ENCODE assay signal across 19 mouse cellular contexts in the genomic region with DNA sequence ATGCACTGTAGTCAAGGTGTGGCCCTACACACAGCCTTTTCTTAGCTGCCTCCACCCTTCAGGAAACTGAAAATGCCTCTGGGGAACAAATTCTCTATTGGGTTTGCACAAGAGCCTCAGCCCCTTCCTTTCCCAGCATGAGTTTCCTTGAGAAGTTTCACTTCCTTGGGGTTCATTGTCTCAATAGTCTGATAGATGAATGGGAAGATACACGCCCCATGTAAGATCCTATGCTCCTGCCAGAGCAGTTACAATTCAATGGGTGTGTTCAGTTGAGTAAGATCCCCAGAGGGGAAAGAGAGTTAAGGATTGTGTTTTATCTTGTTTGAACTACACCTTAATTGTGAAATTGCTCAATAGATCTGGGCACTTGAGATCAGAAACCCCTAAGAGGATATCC.
DNase-seq lines count a peak whose midpoint lies in the region; ATAC-seq lines count a peak whose summit lies in the region.
"Had no signal": no experiment of that assay in that cellular context is flagged by ENCODE, and none has a peak within 500 bp of the region (broad histone marks: within the 10 kb centered on the region; RNA-seq: fewer than 3 reads in every experiment).

No protein-coding gene starts in this region.

- peak; percentile 53 for DNase-seq in heart, adult 8-10 months (ENCODE audit: low spot score)
- DNase-seq in R1 (ENCODE audit: low read depth, low spot score) = peak; percentile 99
- DNase-seq in left cerebral cortex, postnatal 25 days (ENCODE audit: low spot score in 2 of 2) = no peak
- DNase-seq in midbrain, embryonic 11.5 days (ENCODE audit: low spot score, missing footprints) = no peak
- DNase-seq: adrenal gland, postnatal 14 days; cerebellum, adult 8-10 months; lung, embryonic 14.5 days; thymus, adult 2 months had no signal

- no peak overlapping the region for H3K9ac ChIP-seq in heart, embryonic 11.5 days (ENCODE audit: low read depth, low read length)
- H3K9ac ChIP-seq in liver, embryonic 16.5 days (ENCODE audit: low read depth, low read length) = no peak overlapping the region
- no peak overlapping the region for H3K9ac ChIP-seq in liver, embryonic 12.5 days
- no peak overlapping the region for H3K9ac ChIP-seq in midbrain, embryonic 11.5 days (ENCODE audit: low read length)
- H3K9ac ChIP-seq: forebrain, embryonic 15.5 days; heart, embryonic 13.5 days; hindbrain, embryonic 12.5 days; intestine, embryonic 15.5 days; limb, embryonic 13.5 days; lung, embryonic 14.5 days; midbrain, embryonic 13.5 days had no signal

- H3K27me3 ChIP-seq in heart, embryonic 11.5 days (ENCODE audit: control insufficient read depth, insufficient read depth, low read length) = no peaks in the 10 kb centered on the region
- no peaks in the 10 kb centered on the region for H3K27me3 ChIP-seq in liver, embryonic 16.5 days (ENCODE audit: control insufficient read depth, insufficient read depth, low read depth, low read length)
- no peaks in the 10 kb centered on the region for H3K27me3 ChIP-seq in liver, embryonic 12.5 days (replicated peaks)
- no peaks in the 10 kb centered on the region for H3K27me3 ChIP-seq in midbrain, embryonic 11.5 days (ENCODE audit: control insufficient read depth, insufficient read depth, low read length)
- H3K27me3 ChIP-seq: forebrain, embryonic 15.5 days; heart, embryonic 13.5 days; hindbrain, embryonic 12.5 days; intestine, embryonic 15.5 days; limb, embryonic 13.5 days; midbrain, embryonic 13.5 days had no signal

- no peak overlapping the region for H3K4me2 ChIP-seq in heart, embryonic 11.5 days
- no peak overlapping the region for H3K4me2 ChIP-seq in liver, embryonic 16.5 days (ENCODE audit: low read depth, low read length)
- H3K4me2 ChIP-seq in liver, embryonic 12.5 days = no peak overlapping the region
- H3K4me2 ChIP-seq in midbrain, embryonic 11.5 days = no peak overlapping the region
- H3K4me2 ChIP-seq: forebrain, embryonic 15.5 days; heart, embryonic 13.5 days; hindbrain, embryonic 12.5 days; intestine, embryonic 15.5 days; limb, embryonic 13.5 days; lung, embryonic 14.5 days; midbrain, embryonic 13.5 days had no signal

- H3K4me3 ChIP-seq in heart, embryonic 11.5 days (ENCODE audit: low read depth, low read length) = no peak overlapping the region
- no peak overlapping the region for H3K4me3 ChIP-seq in liver, embryonic 16.5 days (ENCODE audit: low read depth, low read length)
- H3K4me3 ChIP-seq in liver, embryonic 12.5 days = no peak overlapping the region
- H3K4me3 ChIP-seq in midbrain, embryonic 11.5 days (ENCODE audit: low read depth, low read length) = no peak overlapping the region
- H3K4me3 ChIP-seq: forebrain, embryonic 15.5 days; heart, embryonic 13.5 days; hindbrain, embryonic 12.5 days; intestine, embryonic 15.5 days; left cerebral cortex, adult 2 months; limb, embryonic 13.5 days; midbrain, embryonic 13.5 days had no signal

- no peak for ATAC-seq in heart, embryonic 11.5 days (replicated peaks; ENCODE audit: insufficient number of reproducible peaks, low FRiP score, low TSS enrichment)
- peak; percentile 27; the same call in 1 of the 2 replicates for ATAC-seq in liver, embryonic 16.5 days (ENCODE audit: low read depth)
- no peak for ATAC-seq in liver, embryonic 12.5 days
- ATAC-seq in megakaryocyte, adult 5-6 weeks (ENCODE audit: poor library complexity, severe bottlenecking) = peak; percentile 95
- ATAC-seq in midbrain, embryonic 11.5 days (ENCODE audit: low FRiP score) = no peak
- ATAC-seq: forebrain, embryonic 15.5 days; intestine, embryonic 15.5 days; midbrain, embryonic 13.5 days had no signal

- H3K9me3 ChIP-seq in heart, embryonic 11.5 days (replicated peaks; ENCODE audit: control insufficient read depth, low read length) = no peaks in the 10 kb centered on the region
- H3K9me3 ChIP-seq in liver, embryonic 16.5 days (replicated peaks; ENCODE audit: control insufficient read depth, low read length) = no peaks in the 10 kb centered on the region
- no peaks in the 10 kb centered on the region for H3K9me3 ChIP-seq in liver, embryonic 12.5 days (replicated peaks)
- H3K9me3 ChIP-seq in midbrain, embryonic 11.5 days (ENCODE audit: control insufficient read depth, low read length) = no peaks in the 10 kb centered on the region
- H3K9me3 ChIP-seq: forebrain, embryonic 15.5 days; heart, embryonic 13.5 days; hindbrain, embryonic 12.5 days; intestine, embryonic 15.5 days; limb, embryonic 13.5 days; midbrain, embryonic 13.5 days had no signal

- H3K27ac ChIP-seq in heart, embryonic 11.5 days (ENCODE audit: low read depth, low read length) = no peak overlapping the region
- H3K27ac ChIP-seq in liver, embryonic 16.5 days (ENCODE audit: low read length) = no peak overlapping the region
- H3K27ac ChIP-seq in liver, embryonic 12.5 days = no peak overlapping the region
- no peak overlapping the region for H3K27ac ChIP-seq in midbrain, embryonic 11.5 days (ENCODE audit: low read depth, low read length)
- H3K27ac ChIP-seq: forebrain, embryonic 15.5 days; heart, embryonic 13.5 days; hindbrain, embryonic 12.5 days; intestine, embryonic 15.5 days; left cerebral cortex, adult 2 months; limb, embryonic 13.5 days; midbrain, embryonic 13.5 days had no signal

- no peaks in the 10 kb centered on the region for H3K4me1 ChIP-seq in heart, embryonic 11.5 days (ENCODE audit: control insufficient read depth, insufficient read depth, low read length)
- H3K4me1 ChIP-seq in liver, embryonic 16.5 days (ENCODE audit: control insufficient read depth, low read depth, low read length) = no peaks in the 10 kb centered on the region
- no peaks in the 10 kb centered on the region for H3K4me1 ChIP-seq in liver, embryonic 12.5 days
- no peaks in the 10 kb centered on the region for H3K4me1 ChIP-seq in midbrain, embryonic 11.5 days (ENCODE audit: control insufficient read depth, insufficient read depth, low read length)
- H3K4me1 ChIP-seq: forebrain, embryonic 15.5 days; heart, embryonic 13.5 days; hindbrain, embryonic 12.5 days; intestine, embryonic 15.5 days; limb, embryonic 13.5 days; midbrain, embryonic 13.5 days had no signal

- WGBS in heart, embryonic 11.5 days (ENCODE audit: insufficient replicate concordance) = 62% methylated on average over 1 of the region's 1 CpGs
- 32% methylated on average over 1 of the region's 1 CpGs for WGBS in liver, embryonic 16.5 days (ENCODE audit: insufficient replicate concordance)
- WGBS in liver, embryonic 12.5 days (ENCODE audit: insufficient replicate concordance) = 65% methylated on average over 1 of the region's 1 CpGs
- 37% methylated on average over 1 of the region's 1 CpGs for WGBS in midbrain, embryonic 11.5 days

- intact Hi-C loops in left cerebral cortex, postnatal 25 days (cut with DNase I) = no loop called here

- H3K36me3 ChIP-seq in heart, embryonic 11.5 days (ENCODE audit: control insufficient read depth, insufficient read depth, low read length) = no peaks in the 10 kb centered on the region
- no peaks in the 10 kb centered on the region for H3K36me3 ChIP-seq in liver, embryonic 16.5 days (ENCODE audit: control insufficient read depth, insufficient read depth)
- no peaks in the 10 kb centered on the region for H3K36me3 ChIP-seq in liver, embryonic 12.5 days
- H3K36me3 ChIP-seq in midbrain, embryonic 11.5 days (ENCODE audit: control insufficient read depth, insufficient read depth, low read length) = no peaks in the 10 kb centered on the region
- H3K36me3 ChIP-seq: forebrain, embryonic 15.5 days; heart, embryonic 13.5 days; hindbrain, embryonic 12.5 days; intestine, embryonic 15.5 days; limb, embryonic 13.5 days; midbrain, embryonic 13.5 days had no signal

Comparison
In these comparisons a context has a peak if more than half of its experiments do, and no peak if none do; other contexts are left out.
1. ATAC-seq: peak in liver, embryonic 16.5 days (single experiment) and megakaryocyte, adult 5-6 weeks (single experiment); none in heart, embryonic 11.5 days (single experiment), liver, embryonic 12.5 days (single experiment) and midbrain, embryonic 11.5 days (single experiment).
2. DNase-seq: peak in heart, adult 8-10 months (single experiment) and R1 (single experiment); none in left cerebral cortex, postnatal 25 days (0 of 2) and midbrain, embryonic 11.5 days (single experiment).